Mouse (Mus musculus): Measurements from ENCODE around the gene Arhgap18.

Arhgap18 gene

DNA sequence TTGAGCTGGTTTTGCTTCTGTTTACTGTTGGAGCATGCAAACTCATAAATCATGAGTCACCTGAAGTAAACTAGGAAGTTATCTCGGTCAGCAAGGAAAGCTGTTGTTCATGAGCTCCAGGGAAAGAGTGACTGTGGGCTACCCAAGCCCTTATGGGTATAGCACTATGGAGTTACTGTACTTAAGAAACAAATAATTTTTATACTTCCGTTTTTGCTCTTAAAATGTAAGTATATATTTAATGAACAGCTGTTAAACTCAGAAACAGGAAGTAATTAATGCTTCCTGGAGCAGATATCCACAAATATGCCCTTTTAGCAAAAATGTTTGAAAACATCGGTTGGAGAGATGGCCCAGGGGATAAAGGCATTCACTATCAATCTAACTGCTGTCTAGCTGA, 27.4 kb downstream of the Arhgap18 start:
- no peak for DNase-seq

GRCm38 (mm10) chr10:26789680-26790079, 36.5 kb downstream of the Arhgap18 start:
- no peak for DNase-seq

GRCm38 (mm10) chr10:26791810-26792209, 38.6 kb downstream of the Arhgap18 start:
- DNase-seq = no peak

- no peak for DNase-seq
Observed at GRCm38 (mm10) chr10:26793013-26793412, 39.8 kb downstream of the Arhgap18 start.

GRCm38 (mm10) chr10:26796432-26797286, 43.4 kb downstream of the Arhgap18 start:
- DNase-seq = no peak

GRCm38 (mm10) chr10:26797287-26797672, 44.1 kb downstream of the Arhgap18 start:
- DNase-seq = no peak

- DNase-seq = no peak
Observed at GRCm38 (mm10) chr10:26798752-26799411, 45.7 kb downstream of the Arhgap18 start.

GRCm38 (mm10) chr10:26799562-26800051, 46.4 kb downstream of the Arhgap18 start:
- no peak for DNase-seq

DNA sequence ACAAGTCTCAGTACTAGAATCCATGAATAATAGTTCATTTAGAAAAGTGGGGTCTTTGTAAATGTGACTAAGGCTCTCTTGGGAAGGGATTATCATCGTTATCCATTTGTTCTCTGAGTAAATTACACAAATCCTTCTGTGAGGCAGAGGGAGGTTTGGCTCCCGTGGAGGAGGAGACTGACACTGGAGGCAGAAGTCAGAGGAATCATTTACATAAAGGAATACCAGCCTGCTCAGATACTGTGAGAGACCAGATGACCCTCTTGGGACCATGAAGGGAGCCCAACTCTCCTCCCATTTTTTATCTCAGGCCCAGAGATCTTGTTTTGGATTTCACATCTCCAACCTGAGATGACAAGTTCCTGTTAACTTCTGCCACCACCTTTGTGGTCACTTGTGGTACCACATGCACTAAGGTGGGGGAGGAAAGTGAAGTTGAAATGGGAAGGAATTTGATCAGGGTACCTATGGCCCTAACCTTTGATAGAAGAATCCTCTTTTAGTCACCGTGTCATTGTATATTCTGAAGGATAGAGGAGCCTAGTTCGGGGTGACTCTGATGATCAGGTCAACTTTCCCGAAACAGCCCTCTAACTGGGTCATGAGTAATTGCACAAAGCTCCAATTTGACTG, 51.2 kb downstream of the Arhgap18 start:
- no peak for DNase-seq

DNA sequence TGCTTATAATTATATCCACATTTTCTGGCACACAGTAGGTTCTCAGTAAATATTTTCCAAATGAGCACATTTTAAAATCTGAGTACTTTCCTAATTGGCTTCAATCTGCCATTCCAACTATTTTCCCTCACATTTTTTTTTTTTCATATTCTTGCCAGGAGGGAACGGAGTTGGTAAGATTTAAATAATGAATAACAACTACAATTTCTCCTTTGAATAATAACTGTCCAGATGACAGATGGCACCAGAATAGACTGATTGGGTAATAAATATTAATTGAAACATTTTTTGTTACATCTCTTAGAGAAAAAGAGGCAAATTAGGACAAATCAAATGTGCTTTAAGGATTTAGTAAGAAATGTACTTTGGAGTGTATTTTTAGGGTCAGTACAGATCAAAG, 51.8 kb downstream of the Arhgap18 start:
- no peak for DNase-seq

DNA sequence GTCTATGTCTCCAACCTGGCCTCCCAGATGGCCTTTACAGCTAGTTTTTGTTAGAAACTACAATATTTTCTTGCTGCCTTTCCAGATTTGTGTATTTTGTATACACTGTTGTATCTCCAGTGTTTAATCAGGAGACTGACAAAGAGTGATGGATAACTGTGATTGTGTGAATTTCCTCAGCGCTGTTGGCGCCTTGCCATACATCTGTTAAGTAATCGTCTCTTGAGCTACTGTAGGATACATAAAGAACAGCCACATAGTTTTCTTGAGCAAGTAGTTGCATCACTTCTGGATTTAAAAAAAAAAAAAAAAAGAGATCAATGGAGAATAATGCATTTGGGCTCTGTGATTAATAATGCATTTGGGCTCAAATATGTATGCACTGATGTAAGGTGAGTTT, 52.9 kb downstream of the Arhgap18 start:
- DNase-seq = no peak

GRCm38 (mm10) chr10:26810059-26810458, 56.8 kb downstream of the Arhgap18 start:
- no peak for DNase-seq

- DNase-seq = no peak
Observed at GRCm38 (mm10) chr10:26810810-26811209, 57.6 kb downstream of the Arhgap18 start.

DNA sequence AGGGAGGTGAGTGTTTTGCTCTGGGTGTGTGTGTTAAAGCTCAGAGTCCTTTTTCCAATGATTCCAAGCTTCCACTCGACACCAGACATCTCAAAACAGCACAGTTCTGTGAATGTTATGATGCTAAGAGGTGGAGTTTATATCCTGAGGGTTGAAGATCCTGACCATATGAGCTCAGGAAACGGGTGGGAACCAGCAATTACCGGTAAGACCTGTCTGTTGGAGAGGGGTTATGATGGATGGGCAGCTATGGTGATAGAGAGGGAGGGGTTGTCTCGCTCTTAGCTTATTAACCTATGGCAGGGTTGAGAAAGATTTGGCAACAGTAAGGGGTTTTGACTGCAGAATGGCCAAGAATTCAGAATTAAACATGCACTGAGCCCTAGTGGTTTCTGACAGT, 58.1 kb downstream of the Arhgap18 start:
- no peak for DNase-seq

- no peak for DNase-seq
Observed at GRCm38 (mm10) chr10:26815646-26816045, 62.4 kb downstream of the Arhgap18 start.

- no peak for DNase-seq
Observed at GRCm38 (mm10) chr10:26820326-26820725, 67.1 kb downstream of the Arhgap18 start.

GRCm38 (mm10) chr10:26820936-26821335, 67.7 kb downstream of the Arhgap18 start:
- no peak for DNase-seq

GRCm38 (mm10) chr10:26823997-26824396, 70.8 kb downstream of the Arhgap18 start:
- DNase-seq = no peak

DNA sequence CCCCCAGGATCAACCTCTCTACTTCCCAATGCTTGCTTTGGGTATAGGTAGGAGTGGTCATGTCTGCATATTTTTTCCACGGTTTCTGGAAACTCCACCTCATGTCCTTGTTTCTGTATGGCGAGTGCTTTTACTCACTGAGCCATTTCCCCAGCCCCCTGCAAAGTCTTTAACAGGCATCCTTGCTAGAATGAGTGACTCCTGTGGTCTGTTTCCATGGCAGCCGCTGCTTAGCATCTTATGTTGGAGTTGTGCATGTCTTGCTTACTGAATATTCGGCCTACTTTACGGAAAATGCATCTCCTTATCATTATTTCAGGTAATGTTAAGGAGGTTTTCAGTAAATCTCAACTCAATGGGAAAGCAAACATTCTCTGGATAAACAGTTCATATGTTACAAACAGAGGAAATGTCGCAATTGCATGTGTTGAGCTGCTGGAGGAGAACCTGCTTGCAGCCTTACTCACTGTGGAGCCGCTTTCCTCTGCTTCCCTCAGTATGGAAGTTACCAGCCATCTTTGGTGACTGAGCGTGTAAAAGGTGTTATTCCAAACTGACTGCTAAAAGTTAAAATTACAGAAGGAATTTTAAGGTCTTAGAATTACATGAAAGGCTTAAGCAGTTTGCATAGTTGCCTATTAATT, 72.1 kb downstream of the Arhgap18 start:
- no peak for DNase-seq

DNA sequence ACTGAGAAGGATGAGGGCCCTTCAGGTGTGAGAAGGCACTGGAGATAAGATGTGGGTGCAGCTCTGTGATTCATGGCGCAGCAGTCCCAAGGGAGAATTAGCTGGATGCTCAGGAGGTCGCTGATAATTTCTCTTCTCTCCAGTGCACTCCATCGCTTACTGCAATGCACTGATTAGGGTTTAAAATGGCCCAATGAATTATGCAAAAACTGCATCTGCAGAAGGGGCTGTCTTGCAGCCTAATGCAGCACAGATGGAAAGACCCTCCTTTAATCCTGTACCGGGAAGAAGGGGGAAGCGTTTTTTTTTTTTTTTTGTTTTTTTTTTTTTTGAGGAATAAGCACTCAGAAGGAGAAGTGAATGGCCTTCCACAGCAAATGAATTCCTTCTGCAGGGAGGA, 74.1 kb downstream of the Arhgap18 start:
- DNase-seq = no peak

DNA sequence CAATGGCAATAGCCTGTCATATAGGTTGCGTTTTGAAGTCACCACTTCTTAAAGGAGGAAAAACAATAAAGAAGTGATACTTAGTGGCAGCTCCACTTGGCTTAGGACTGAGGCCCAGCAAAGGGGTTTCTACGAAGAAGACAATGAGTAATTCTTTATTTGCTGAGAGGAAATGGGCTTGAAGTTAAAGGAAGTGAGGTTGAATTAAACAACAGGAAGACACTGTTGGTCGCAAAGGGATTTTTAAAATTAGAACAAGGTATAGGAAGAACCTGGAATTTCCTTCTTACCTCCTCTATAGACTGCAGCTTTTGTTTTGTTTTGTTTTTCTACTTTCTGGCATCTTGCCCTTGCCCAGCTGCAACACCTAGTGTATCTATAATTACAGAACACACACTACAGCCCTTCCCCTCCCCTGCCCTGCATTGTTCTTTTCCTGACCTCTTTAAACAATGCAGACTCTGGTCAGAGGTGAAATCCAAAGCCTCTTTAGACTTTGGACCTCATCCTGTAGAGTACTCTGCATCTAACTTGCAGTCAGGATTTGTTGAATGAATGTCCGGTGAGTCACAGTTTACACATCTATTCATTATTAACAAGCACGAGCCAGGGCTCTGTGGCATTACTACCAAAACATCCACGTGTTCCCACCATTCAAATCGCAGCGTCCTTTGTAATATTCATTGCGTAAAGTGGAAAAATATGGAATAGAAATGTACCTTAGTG, 75.4 kb downstream of the Arhgap18 start:
- DNase-seq = no peak

GRCm38 (mm10) chr10:26832068-26832467, 78.8 kb downstream of the Arhgap18 start:
- no peak for DNase-seq

Data from cerebellum, postnatal 25 days (tissue).